Mouse (Mus musculus): ENCODE results near the gene 4921517D22Rik. TPM values are rescaled to one million over a fixed set of nuclear protein-coding genes. Genes with fewer than 3 reads are reported as not detected.
A peak's percentile ranks its signal among the peaks of the same experiment; 100 is the strongest.
"Not testable (repeated sequence)": the region's sequence is repeated elsewhere in the genome, so short reads cannot be mapped to it uniquely, and the experiment has no call there.

The 4921517D22Rik gene
- polyA plus RNA-seq, 1 experiment from 2014 or later: not detected

DNA sequence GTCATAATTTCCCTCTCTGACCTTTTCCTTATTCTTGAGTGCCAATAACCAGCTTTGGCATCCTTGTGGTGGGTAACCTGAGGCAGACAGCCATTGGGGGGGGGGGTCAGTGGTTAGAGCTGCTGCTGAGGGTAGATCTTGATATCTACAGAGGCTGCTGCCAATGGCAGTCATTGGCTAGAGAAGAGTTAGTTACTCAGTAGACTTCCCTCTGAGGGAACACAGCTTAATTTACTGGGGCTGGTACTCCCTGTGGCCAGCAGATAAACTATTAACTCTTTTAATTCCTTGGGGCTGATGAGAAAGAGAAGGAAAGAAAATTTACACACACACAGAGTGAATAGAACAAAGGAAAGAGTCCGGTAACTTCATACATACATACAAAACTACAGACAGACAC, 25.6 kb upstream of the 4921517D22Rik start:
- no peak overlapping the region for H3K9ac ChIP-seq
- H3K27me3 ChIP-seq (replicated peaks): peaks cover 25% of the 10 kb centered on the region
- ATAC-seq: peak; percentile 69
- H3K9me3 ChIP-seq (replicated peaks): no peaks in the 10 kb centered on the region
- no peaks in the 10 kb centered on the region for H3K36me3 ChIP-seq
- 88% methylated on average over 1 of the region's 1 CpGs for WGBS (ENCODE audit: insufficient replicate concordance)
- no peak overlapping the region for H3K4me3 ChIP-seq
- peaks cover 71% of the 10 kb centered on the region for H3K4me1 ChIP-seq
- H3K27ac ChIP-seq: 0 out of 2 replicates have a peak overlapping the region, but pooled peaks have one; percentile 8
- H3K4me2 ChIP-seq: no peak overlapping the region

DNA sequence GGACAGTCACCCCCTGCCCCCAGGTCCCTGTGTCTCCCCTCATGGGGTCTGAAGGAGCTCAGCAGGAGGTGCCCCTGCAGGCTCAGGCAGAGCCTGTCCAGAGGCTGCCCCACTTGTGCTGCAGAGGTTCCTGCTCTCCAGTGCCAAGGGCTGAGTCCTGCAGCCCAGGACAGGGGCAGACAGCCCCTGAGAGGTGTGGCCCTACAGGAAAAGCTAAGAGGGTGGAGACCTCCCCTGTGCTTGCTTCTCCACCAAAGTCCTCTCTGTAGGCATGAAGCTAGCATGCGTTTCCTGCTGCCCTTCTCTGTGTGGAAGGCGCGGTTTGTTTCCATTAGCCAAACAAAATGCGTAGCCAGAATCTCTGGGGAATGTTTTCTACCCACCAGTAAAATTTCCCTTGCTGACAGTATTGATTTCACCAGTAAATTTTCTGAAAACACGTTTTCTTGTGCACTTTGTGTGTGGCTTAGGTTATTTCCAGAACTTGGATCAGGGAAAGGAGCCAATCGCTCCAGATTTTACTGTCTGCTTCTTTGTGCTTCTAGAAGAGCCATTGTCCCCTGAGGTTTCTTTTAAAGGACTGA, 25.0 kb upstream of the 4921517D22Rik start:
- peaks cover 66% of the 10 kb centered on the region for H3K4me1 ChIP-seq
- H3K9me3 ChIP-seq (replicated peaks); H3K9ac ChIP-seq; H3K27ac ChIP-seq; H3K4me2 ChIP-seq; H3K4me3 ChIP-seq; H3K36me3 ChIP-seq: not testable (repeated sequence)
- 17% methylated on average over 6 of the region's 6 CpGs for WGBS (ENCODE audit: insufficient replicate concordance)
- peaks cover 25% of the 10 kb centered on the region for H3K27me3 ChIP-seq (replicated peaks)
- 0 out of 2 replicates have a peak, but pooled peaks have one; percentile 42 for ATAC-seq

DNA sequence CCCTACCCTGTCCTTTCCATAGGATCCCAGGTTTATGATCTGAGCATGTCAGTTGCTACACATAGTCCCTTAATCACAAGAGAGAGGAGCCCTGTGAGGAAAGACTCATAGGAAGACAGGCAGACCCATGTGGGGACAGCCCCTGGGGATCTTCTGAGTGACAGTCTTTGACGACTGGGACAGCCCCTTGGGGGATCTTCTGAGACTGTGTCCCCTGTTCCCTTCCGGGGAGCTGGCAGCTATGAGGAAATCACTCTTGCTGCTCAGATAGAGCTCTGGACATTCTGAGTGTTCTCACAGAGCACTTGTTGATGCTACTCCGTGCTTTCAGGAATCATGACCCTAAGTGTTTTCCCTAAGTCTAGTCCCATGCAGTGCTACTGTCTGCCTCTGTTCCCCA, 19.8 kb upstream of the 4921517D22Rik start:
- peaks cover 29% of the 10 kb centered on the region for H3K4me1 ChIP-seq
- no peak for ATAC-seq
- no peaks in the 10 kb centered on the region for H3K36me3 ChIP-seq
- H3K9me3 ChIP-seq (replicated peaks): no peaks in the 10 kb centered on the region
- H3K9ac ChIP-seq: no peak overlapping the region
- no peak overlapping the region for H3K4me2 ChIP-seq
- H3K27ac ChIP-seq: no peak overlapping the region
- no peak overlapping the region for H3K4me3 ChIP-seq
- 24% methylated on average over 3 of the region's 3 CpGs for WGBS (ENCODE audit: insufficient replicate concordance)
- H3K27me3 ChIP-seq (replicated peaks): peaks cover 54% of the 10 kb centered on the region

DNA sequence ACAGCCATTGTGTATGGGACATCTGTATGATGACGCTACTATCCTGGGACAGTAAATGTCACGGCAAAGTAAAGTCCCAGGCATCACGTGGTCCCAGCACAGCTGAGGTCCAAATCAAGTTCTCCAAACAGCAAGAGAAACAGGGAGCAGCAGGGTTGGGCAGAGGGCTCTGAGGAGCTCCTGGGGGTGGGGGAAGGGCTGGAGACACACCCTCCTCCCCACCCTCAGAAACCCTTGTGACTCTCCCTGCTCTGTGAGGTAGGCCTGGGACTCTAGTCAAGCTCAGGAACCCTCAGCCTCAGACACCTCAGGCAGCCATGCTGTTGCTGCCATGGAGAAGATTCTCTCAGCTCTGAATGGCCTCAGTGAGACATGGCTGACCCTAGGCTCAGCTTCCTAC, 18.1 kb upstream of the 4921517D22Rik start, which contains the start of gene Spata31d1b:
Gene Spata31d1b, plus strand, starts transcription at position 301 of the 400 bp plus-strand sequence.
- H3K4me1 ChIP-seq: peaks cover 19% of the 10 kb centered on the region
- H3K9me3 ChIP-seq (replicated peaks); H3K4me3 ChIP-seq; H3K9ac ChIP-seq; H3K36me3 ChIP-seq; H3K27ac ChIP-seq; H3K4me2 ChIP-seq; ATAC-seq: not testable (repeated sequence)
- WGBS (ENCODE audit: insufficient replicate concordance): 66% methylated on average over 3 of the region's 3 CpGs
- H3K27me3 ChIP-seq (replicated peaks): peaks cover 49% of the 10 kb centered on the region

DNA sequence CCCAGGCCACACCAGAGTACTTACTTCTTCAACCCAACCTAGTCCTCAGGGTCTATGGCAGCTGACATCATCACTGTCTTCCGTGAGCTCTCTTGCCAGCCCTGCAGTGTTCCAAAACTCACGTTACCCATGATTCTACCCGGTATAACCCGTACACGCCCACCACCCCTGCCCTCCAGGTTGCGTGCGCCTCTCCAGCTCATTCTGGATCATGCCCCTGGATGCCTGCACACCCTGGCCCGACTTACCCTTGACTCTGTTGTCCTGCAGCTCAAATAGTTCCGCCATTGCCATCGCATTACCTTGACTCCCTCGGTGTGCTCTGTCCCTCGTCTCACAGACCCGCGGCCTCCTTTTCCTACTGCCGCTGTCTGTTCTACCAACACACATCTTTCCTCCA, 16.3 kb upstream of the 4921517D22Rik start, which contains the start of gene Spata31d1a:
Gene Spata31d1a, minus strand, starts transcription at position 101 of the 400 bp plus-strand sequence.
- 80% methylated on average over 15 of the region's 15 CpGs for WGBS (ENCODE audit: insufficient replicate concordance)
- Histone ChIP-seq H3K36me3 (no peaks in the 10 kb centered on the region), H3K27me3 (replicated peaks) (peaks cover 49% of the 10 kb centered on the region), H3K9me3 (replicated peaks) (no peaks in the 10 kb centered on the region), H3K27ac (no peak within 1 kb of the TSS), H3K4me1 (peaks cover 8% of the 10 kb centered on the region; the same call in 1 of the 2 replicates), H3K4me3 (no peak within 1 kb of the TSS), H3K4me2 (no peak within 1 kb of the TSS), H3K9ac (no peak within 1 kb of the TSS)
- ATAC-seq: no peak; the same call in 1 of the 2 replicates

DNA sequence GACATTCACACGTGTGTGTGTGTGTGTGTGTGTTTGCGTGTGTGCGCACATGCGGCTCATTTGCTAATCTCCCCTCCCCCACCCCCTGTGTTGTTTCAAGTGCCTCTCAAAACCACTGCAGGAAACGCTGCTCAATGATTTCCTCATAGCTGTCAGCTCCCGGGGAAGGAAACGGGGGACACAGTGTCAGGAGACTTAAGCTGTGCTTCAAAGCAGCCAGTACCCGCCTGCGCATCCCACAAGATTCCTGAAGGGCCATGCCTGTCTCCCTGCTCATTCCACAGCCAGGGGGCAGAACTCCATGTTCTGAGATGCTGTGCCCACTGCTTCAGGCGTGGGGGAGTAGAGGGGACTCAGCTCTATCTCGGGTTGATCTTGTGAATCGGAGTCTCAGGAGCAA, 10.7 kb upstream of the 4921517D22Rik start:
- WGBS (ENCODE audit: insufficient replicate concordance): 24% methylated on average over 12 of the region's 12 CpGs
- H3K4me2 ChIP-seq: peak overlapping the region; percentile 5; the same call in 1 of the 2 replicates

DNA sequence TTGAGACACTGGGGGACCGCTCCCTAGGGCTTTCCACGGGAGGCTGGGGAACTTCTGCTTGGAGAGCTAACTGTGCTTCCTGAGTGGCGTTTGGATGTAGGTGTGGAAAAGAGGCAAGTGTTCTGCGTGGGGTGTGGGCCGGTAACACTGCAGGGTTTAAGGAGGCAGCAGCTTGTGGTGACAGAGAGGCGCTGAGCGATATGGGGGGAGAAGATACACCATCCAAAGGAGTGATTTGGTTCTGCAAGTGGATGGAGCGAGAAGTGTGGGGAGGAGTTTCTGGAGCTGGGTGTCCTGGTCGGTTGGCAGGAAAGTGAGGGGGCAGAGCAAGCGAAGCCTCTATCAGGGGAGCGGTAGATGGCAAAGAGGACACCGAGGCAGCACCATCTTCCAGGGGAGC, 9.6 kb upstream of the 4921517D22Rik start:
- WGBS (ENCODE audit: insufficient replicate concordance): 66% methylated on average over 12 of the region's 12 CpGs
- Histone ChIP-seq H3K4me1 (peaks cover 11% of the 10 kb centered on the region; the same call in 1 of the 2 replicates), H3K36me3 (no peaks in the 10 kb centered on the region), H3K4me3 (no peak overlapping the region), H3K4me2 (no peak overlapping the region), H3K9ac (no peak overlapping the region), H3K27ac (no peak overlapping the region), H3K27me3 (replicated peaks) (peaks cover 56% of the 10 kb centered on the region), H3K9me3 (replicated peaks) (no peaks in the 10 kb centered on the region)
- ATAC-seq: no peak

More for the DNA sequence above, 10.7 kb upstream of the 4921517D22Rik start:
- Histone ChIP-seq H3K36me3 (no peaks in the 10 kb centered on the region), H3K4me1 (peaks cover 11% of the 10 kb centered on the region; the same call in 1 of the 2 replicates), H3K27me3 (replicated peaks) (peaks cover 47% of the 10 kb centered on the region), H3K9ac (no peak overlapping the region), H3K4me3 (no peak overlapping the region), H3K9me3 (replicated peaks) (no peaks in the 10 kb centered on the region), H3K27ac (no peak overlapping the region)
- ATAC-seq: no peak

DNA sequence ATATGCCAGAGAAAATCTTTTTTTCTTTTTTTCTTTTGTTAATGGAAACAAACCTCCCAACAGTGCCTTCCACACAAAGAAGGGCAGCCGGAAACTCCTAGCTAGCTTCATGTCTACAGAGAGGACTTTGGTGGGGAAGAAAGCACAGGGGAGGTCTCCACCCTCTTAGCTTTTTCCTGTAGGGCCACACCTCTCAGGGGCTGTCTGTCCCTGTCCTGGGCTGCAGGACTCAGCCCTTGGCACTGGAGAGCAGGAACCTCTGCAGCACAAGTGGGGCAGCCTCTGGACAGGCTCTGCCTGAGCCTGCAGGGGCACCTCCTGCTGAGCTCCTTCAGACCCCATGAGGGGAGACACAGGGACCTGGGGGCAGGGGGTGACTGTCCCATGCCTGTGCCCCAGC, 6.2 kb upstream of the 4921517D22Rik start:
- peaks cover 66% of the 10 kb centered on the region for H3K27me3 ChIP-seq (replicated peaks)
- not testable (repeated sequence) for H3K4me3 ChIP-seq; H3K36me3 ChIP-seq; H3K9ac ChIP-seq; H3K4me2 ChIP-seq; H3K27ac ChIP-seq; H3K9me3 ChIP-seq (replicated peaks)
- WGBS (ENCODE audit: insufficient replicate concordance): 36% methylated on average over 1 of the region's 1 CpGs
- peaks cover 11% of the 10 kb centered on the region; the same call in 1 of the 2 replicates for H3K4me1 ChIP-seq
- 0 out of 2 replicates have a peak, but pooled peaks have one; percentile 18 for ATAC-seq

DNA sequence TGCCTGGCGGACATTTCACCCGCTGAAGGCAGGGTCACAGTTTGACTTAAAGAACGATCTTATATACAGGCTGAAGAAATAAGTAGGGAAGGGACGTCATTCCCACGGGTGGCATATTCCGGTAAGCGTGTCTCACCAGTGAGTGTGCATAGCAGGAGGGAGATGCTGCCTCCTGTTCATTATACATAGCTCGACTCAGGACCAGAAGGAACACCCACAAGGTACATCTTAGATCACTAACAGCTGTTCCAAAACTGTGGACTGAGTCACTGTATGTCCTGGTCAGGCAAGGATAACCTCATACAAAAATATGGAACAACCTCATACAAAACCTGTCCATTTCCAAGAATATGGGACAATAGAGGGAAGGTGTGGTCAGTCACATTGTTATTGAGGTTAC, 5.2 kb upstream of the 4921517D22Rik start:
- H3K9me3 ChIP-seq (replicated peaks): no peaks in the 10 kb centered on the region
- no peak overlapping the region for H3K4me3 ChIP-seq
- no peak overlapping the region for H3K9ac ChIP-seq
- no peak overlapping the region for H3K27ac ChIP-seq
- no peak overlapping the region for H3K4me2 ChIP-seq
- H3K4me1 ChIP-seq: peaks cover 3% of the 10 kb centered on the region; the same call in 1 of the 2 replicates
- WGBS (ENCODE audit: insufficient replicate concordance): 82% methylated on average over 8 of the region's 8 CpGs
- ATAC-seq: no peak
- peaks cover 56% of the 10 kb centered on the region for H3K27me3 ChIP-seq (replicated peaks)
- no peaks in the 10 kb centered on the region for H3K36me3 ChIP-seq

DNA sequence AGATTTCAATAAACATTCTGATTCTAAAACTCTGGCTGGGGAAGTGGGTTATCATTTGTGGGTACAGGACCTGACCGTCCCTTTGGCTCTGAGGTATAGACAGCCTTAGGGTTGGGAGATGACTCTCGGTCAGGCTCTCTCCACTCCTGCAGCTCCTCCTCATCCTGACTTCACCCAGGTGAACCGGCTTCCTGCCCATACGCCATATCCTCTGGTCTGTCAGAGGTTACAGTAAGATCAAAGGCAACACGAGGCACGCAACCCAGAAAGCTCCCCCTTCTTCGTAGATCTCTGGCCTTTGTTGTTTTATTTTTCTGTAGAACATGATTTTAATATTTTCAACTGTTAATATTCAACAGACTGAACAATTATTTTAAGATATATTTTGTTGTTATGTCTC, 1.9 kb upstream of the 4921517D22Rik start:
- Histone ChIP-seq H3K9me3 (replicated peaks) (no peaks in the 10 kb centered on the region; the same call in 1 of the 2 replicates), H3K4me2 (no peak overlapping the region), H3K4me1 (no peaks in the 10 kb centered on the region), H3K4me3 (no peak overlapping the region), H3K27ac (no peak overlapping the region), H3K9ac (no peak overlapping the region), H3K36me3 (no peaks in the 10 kb centered on the region), H3K27me3 (replicated peaks) (peaks cover 26% of the 10 kb centered on the region)
- 73% methylated on average over 7 of the region's 7 CpGs for WGBS (ENCODE audit: insufficient replicate concordance)
- no peak for ATAC-seq

DNA sequence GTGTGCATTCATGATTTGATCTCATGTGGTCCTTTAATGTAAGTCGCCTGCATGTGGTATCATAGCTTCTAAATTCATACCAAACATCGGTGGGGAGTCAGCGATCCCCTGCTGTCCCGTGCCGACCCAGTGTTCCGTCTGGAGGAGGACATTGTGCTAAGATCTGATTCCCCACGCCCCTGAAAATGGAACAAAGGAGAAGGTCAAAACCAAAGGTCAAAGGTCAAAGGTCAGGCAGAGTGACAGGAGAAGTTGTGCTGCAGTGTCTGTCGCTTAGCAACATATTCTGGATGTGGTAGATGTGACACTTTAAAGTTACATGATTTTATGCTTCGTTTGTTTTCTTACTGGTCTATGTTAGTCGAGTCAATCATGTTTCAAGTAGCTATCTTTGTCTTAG, 2.4 kb downstream of the 4921517D22Rik start:
- H3K27ac ChIP-seq: no peak overlapping the region
- no peak overlapping the region for H3K9ac ChIP-seq
- no peak overlapping the region for H3K4me2 ChIP-seq
- H3K4me1 ChIP-seq: peaks cover 6% of the 10 kb centered on the region; the same call in 1 of the 2 replicates
- no peak overlapping the region for H3K4me3 ChIP-seq
- H3K27me3 ChIP-seq (replicated peaks): no peaks in the 10 kb centered on the region; the same call in 1 of the 2 replicates
- WGBS (ENCODE audit: insufficient replicate concordance): 77% methylated on average over 10 of the region's 10 CpGs
- no peaks in the 10 kb centered on the region for H3K36me3 ChIP-seq
- ATAC-seq: no peak
- no peaks in the 10 kb centered on the region; the same call in 1 of the 2 replicates for H3K9me3 ChIP-seq (replicated peaks)

DNA sequence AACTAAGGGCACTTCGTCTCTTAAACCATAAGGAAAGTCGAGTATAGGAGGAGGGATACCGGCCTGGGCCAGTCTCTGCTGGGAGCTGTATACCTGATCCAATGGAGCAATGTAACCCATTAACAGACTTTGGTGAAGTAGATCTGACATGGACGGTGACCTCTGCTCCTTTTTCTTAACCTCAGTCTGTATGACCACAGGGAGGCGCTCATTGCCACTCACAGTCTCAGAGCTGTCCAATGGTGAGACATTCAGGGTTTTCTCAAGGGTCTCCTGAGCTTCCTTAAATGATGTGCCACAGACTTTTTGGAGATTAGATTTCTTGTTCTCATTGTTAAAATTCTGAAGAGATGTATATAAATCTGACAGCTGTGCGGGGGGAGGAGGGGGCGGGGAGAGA, 3.3 kb downstream of the 4921517D22Rik start:
- no peak for ATAC-seq
- Histone ChIP-seq H3K9ac (no peak overlapping the region), H3K4me1 (peaks cover 6% of the 10 kb centered on the region; the same call in 1 of the 2 replicates), H3K9me3 (replicated peaks) (no peaks in the 10 kb centered on the region; the same call in 1 of the 2 replicates), H3K4me2 (no peak overlapping the region), H3K36me3 (no peaks in the 10 kb centered on the region), H3K27me3 (replicated peaks) (no peaks in the 10 kb centered on the region; the same call in 1 of the 2 replicates), H3K27ac (no peak overlapping the region), H3K4me3 (no peak overlapping the region)
- WGBS (ENCODE audit: insufficient replicate concordance): 69% methylated on average over 7 of the region's 7 CpGs
